Mouse (Mus musculus) telencephalon, adult 2 months (tissue): ENCODE results near the gene Slc6a3.

Source experiments
- DNase-seq: peaks from one replicate; pipeline ENCODE4 v3.0.0-alpha.2; 2011; ENCODE audit warnings: low read depth, low spot score

Slc6a3 gene

GRCm38 (mm10) chr13:73591488-73591887 lies 54.9 kb downstream of the Slc6a3 start:
- no peak for DNase-seq

GRCm38 (mm10) chr13:73592546-73592945 lies 56.0 kb downstream of the Slc6a3 start:
- DNase-seq, result no peak

- no peak for DNase-seq
These were observed 59.7 kb downstream of the Slc6a3 start for GRCm38 (mm10) chr13:73596276-73596675.

- DNase-seq, result no peak
These were observed 63.7 kb downstream of the Slc6a3 start for GRCm38 (mm10) chr13:73600217-73600616.

GRCm38 (mm10) chr13:73603046-73603445 lies 66.5 kb downstream of the Slc6a3 start:
- DNase-seq, result no peak

GRCm38 (mm10) chr13:73603522-73604155 lies 67.1 kb downstream of the Slc6a3 start, which contains the start of gene Clptm1l:
Clptm1l (plus strand) TSS chr13:73604006.
- DNase-seq, result peak; percentile 94

GRCm38 (mm10) chr13:73604156-73604957 lies 67.8 kb downstream of the Slc6a3 start:
- DNase-seq, result no peak

GRCm38 (mm10) chr13:73618406-73618805 lies 81.9 kb downstream of the Slc6a3 start:
- DNase-seq, result no peak

GRCm38 (mm10) chr13:73620637-73621036 lies 84.1 kb downstream of the Slc6a3 start:
- no peak for DNase-seq

GRCm38 (mm10) chr13:73626410-73626744 lies 89.8 kb downstream of the Slc6a3 start:
- no peak for DNase-seq

- DNase-seq, result peak; percentile 22
These were observed 90.4 kb downstream of the Slc6a3 start, which contains the start of gene Tert for GRCm38 (mm10) chr13:73626745-73627549. Tert (plus strand) TSS chr13:73626911.
